In genomic region chr2:59601452-59601851, GRCm38 (mm10) we compare ENCODE assay signal across 18 mouse cellular contexts. TPM values are rescaled to one million over a fixed set of nuclear protein-coding genes. Genes with fewer than 3 reads are reported as not detected.
DNase-seq lines count a peak whose midpoint lies in the region; ATAC-seq and TF ChIP-seq lines count a peak whose summit lies in the region.
"Had no signal": no experiment of that assay in that cellular context is flagged by ENCODE, and none has a peak within 500 bp of the region (broad histone marks: within the 10 kb centered on the region; RNA-seq: fewer than 3 reads in every experiment).

No protein-coding gene starts in this region.

- intact Hi-C loops in gastrocnemius, adult 2 months (cut with DNase I): no loop called here

- H3K27ac ChIP-seq in gastrocnemius, adult 2 months: no peak overlapping the region
- H3K27ac ChIP-seq: embryonic facial prominence, embryonic 15.5 days; heart, embryonic 10.5 days; hindbrain, embryonic 13.5 days; hindbrain, postnatal 0 days had no signal

- no peak overlapping the region for H3K4me3 ChIP-seq in gastrocnemius, adult 2 months
- H3K4me3 ChIP-seq: embryonic facial prominence, embryonic 15.5 days; erythroblast, embryonic 14.5 days; heart, embryonic 10.5 days; hindbrain, embryonic 13.5 days had no signal

- DNase-seq in cerebellum, adult 9-10 months: peak; percentile 61
- DNase-seq in cerebellum, postnatal 4 days (ENCODE audit: low spot score in 2 of 2): no peak
- peak; percentile 29 to 39 for DNase-seq in cerebellum, postnatal 10 days
- peak; percentile 17 to 29 for DNase-seq in cerebellum, postnatal 36 days
- no peak for DNase-seq in gastrocnemius, adult 2 months
- DNase-seq: adrenal gland, postnatal 14 days; embryo, embryonic 11 days; gastrocnemius, postnatal 14 days; heart, postnatal 10 days; kidney, adult 11 months had no signal

- no peak for TF ChIP-seq CTCF in gastrocnemius, adult 2 months (IDR thresholded peaks at IDR 0.05)

- ATAC-seq in granulocyte monocyte progenitor cell, adult 5-6 weeks (replicated peaks; ENCODE audit: poor library complexity, severe bottlenecking): no peak
- ATAC-seq: activated CD4-positive, CD25-positive, alpha-beta regulatory T cell, adult 4 months; Patski had no signal

RNA-seq across cellular contexts. Expression of gene Tanc1, which starts 10.4 kb away (rescaled TPM):
- 1 to 10 TPM; 6.3 to 8.7 TPM for total RNA-seq in gastrocnemius, adult 2 months (2021)
- total RNA-seq in granulocyte monocyte progenitor cell, adult 5-6 weeks (2014; fragmentation: Nextera tagmentation): 3.2 and 15.6 TPM in 2 replicates
- total RNA-seq in granulocyte monocyte progenitor cell, adult 5-6 weeks (2017): 2.0 and 3.6 TPM in 2 replicates

Comparison
In these comparisons a context has a peak if more than half of its experiments do, and no peak if none do; other contexts are left out.
1. DNase-seq: peak in cerebellum, adult 9-10 months (single experiment), cerebellum, postnatal 10 days (2 of 2) and cerebellum, postnatal 36 days (2 of 2); none in cerebellum, postnatal 4 days (0 of 2) and gastrocnemius, adult 2 months (single experiment).